ENCODE assay signal across 25 mouse cellular contexts in genomic region chr10:112977586-112977985, GRCm38 (mm10). TPM values are rescaled to one million over a fixed set of nuclear protein-coding genes. Genes with fewer than 3 reads are reported as not detected.
DNase-seq lines count a peak whose midpoint lies in the region; ATAC-seq and TF ChIP-seq lines count a peak whose summit lies in the region.
"Had no signal": no experiment of that assay in that cellular context is flagged by ENCODE, and none has a peak within 500 bp of the region (broad histone marks: within the 10 kb centered on the region; RNA-seq: fewer than 3 reads in every experiment).

No protein-coding gene starts in this region.

- 54% methylated on average over 4 of the region's 4 CpGs for WGBS in heart, embryonic 12.5 days
- 69% methylated on average over 4 of the region's 4 CpGs for WGBS in heart, embryonic 16.5 days
- 50% methylated on average over 4 of the region's 4 CpGs for WGBS in heart, adult 2 months

- no peak overlapping the region for H3K4me3 ChIP-seq in heart, embryonic 12.5 days
- H3K4me3 ChIP-seq in heart, embryonic 16.5 days (ENCODE audit: low read length), result no peak overlapping the region
- no peak overlapping the region for H3K4me3 ChIP-seq in heart, adult 2 months
- H3K4me3 ChIP-seq: forebrain, embryonic 10.5 days; forebrain, embryonic 13.5 days; heart, embryonic 10.5 days; hindbrain, embryonic 12.5 days; hindbrain, embryonic 15.5 days had no signal

- peaks cover 8% of the 10 kb centered on the region for H3K4me1 ChIP-seq in heart, embryonic 12.5 days (replicated peaks)
- no peaks in the 10 kb centered on the region for H3K4me1 ChIP-seq in heart, embryonic 16.5 days (ENCODE audit: control insufficient read depth, insufficient read depth, low read length)
- H3K4me1 ChIP-seq in heart, adult 2 months (ENCODE audit: control insufficient read depth, insufficient read depth, low read length), result no peaks in the 10 kb centered on the region
- H3K4me1 ChIP-seq: forebrain, embryonic 10.5 days; forebrain, embryonic 13.5 days; hindbrain, embryonic 12.5 days; hindbrain, embryonic 15.5 days had no signal

- no peaks in the 10 kb centered on the region for H3K36me3 ChIP-seq in heart, embryonic 12.5 days
- no peaks in the 10 kb centered on the region for H3K36me3 ChIP-seq in heart, embryonic 16.5 days (ENCODE audit: control insufficient read depth, insufficient read depth)
- H3K36me3 ChIP-seq in heart, adult 2 months (ENCODE audit: control insufficient read depth, insufficient read depth, low read length), result no peaks in the 10 kb centered on the region
- H3K36me3 ChIP-seq: forebrain, embryonic 10.5 days; heart, embryonic 10.5 days; hindbrain, embryonic 12.5 days; hindbrain, embryonic 15.5 days had no signal

- ATAC-seq in heart, embryonic 12.5 days (ENCODE audit: insufficient number of reproducible peaks, low FRiP score), result peak; percentile 25; the same call in 1 of the 2 replicates
- ATAC-seq in heart, embryonic 16.5 days (replicated peaks; ENCODE audit: extremely low read depth, insufficient read depth, low FRiP score), result peak; percentile 37; the same call in 1 of the 2 replicates
- ATAC-seq: activated CD4-positive, CD25-positive, alpha-beta regulatory T cell, adult 4 months; CD4-positive, CD25-positive, alpha-beta regulatory T cell, adult 4 months; forebrain, embryonic 13.5 days; forebrain, embryonic 16.5 days; intestine, postnatal 0 days had no signal

- H3K9me3 ChIP-seq in heart, embryonic 12.5 days (replicated peaks), result no peaks in the 10 kb centered on the region
- H3K9me3 ChIP-seq in heart, embryonic 16.5 days (replicated peaks; ENCODE audit: control insufficient read depth, low read length), result no peaks in the 10 kb centered on the region
- H3K9me3 ChIP-seq: forebrain, embryonic 10.5 days; forebrain, embryonic 13.5 days; heart, embryonic 10.5 days; hindbrain, embryonic 12.5 days; hindbrain, embryonic 15.5 days had no signal

- H3K79me2 ChIP-seq in heart, adult 2 months (replicated peaks; ENCODE audit: control insufficient read depth, insufficient read depth, low read length), result no peaks in the 10 kb centered on the region

- no peak overlapping the region for H3K27ac ChIP-seq in heart, embryonic 12.5 days (ENCODE audit: poor library complexity, severe bottlenecking)
- H3K27ac ChIP-seq in heart, embryonic 16.5 days (ENCODE audit: low read length), result no peak overlapping the region
- H3K27ac ChIP-seq in heart, adult 2 months, result no peak overlapping the region
- H3K27ac ChIP-seq: forebrain, embryonic 10.5 days; forebrain, embryonic 13.5 days; heart, embryonic 10.5 days; hindbrain, embryonic 12.5 days; hindbrain, embryonic 15.5 days had no signal

- H3K4me2 ChIP-seq in heart, embryonic 12.5 days, result no peak overlapping the region
- H3K4me2 ChIP-seq in heart, embryonic 16.5 days (ENCODE audit: low read depth, low read length), result no peak overlapping the region
- H3K4me2 ChIP-seq: forebrain, embryonic 13.5 days; hindbrain, embryonic 12.5 days; hindbrain, embryonic 15.5 days had no signal

- no peak for TF ChIP-seq EP300 in heart, adult 2 months (IDR thresholded peaks at IDR 0.05; ENCODE audit: insufficient read depth, low read depth, low read length)

- intact Hi-C loops in heart, adult 2 months (cut with DNase I), result no loop called here

- no peaks in the 10 kb centered on the region for H3K27me3 ChIP-seq in heart, embryonic 12.5 days (replicated peaks)
- no peaks in the 10 kb centered on the region for H3K27me3 ChIP-seq in heart, embryonic 16.5 days (ENCODE audit: control insufficient read depth, insufficient read depth, low read length)
- H3K27me3 ChIP-seq in heart, adult 2 months (ENCODE audit: control insufficient read depth, insufficient read depth, low read length), result no peaks in the 10 kb centered on the region
- H3K27me3 ChIP-seq: forebrain, embryonic 13.5 days; hindbrain, embryonic 12.5 days; hindbrain, embryonic 15.5 days had no signal

- no peak for TF ChIP-seq POLR2A in heart, adult 2 months (IDR thresholded peaks at IDR 0.05; ENCODE audit: insufficient read depth, low read depth, low read length)

- TF ChIP-seq CTCF in heart, adult 2 months (IDR thresholded peaks at IDR 0.05), result no peak

- no peak for DNase-seq in heart, adult 11 months
- DNase-seq in heart, adult 2 months, result no peak
- DNase-seq in 3T3-L1 (ENCODE audit: low read depth, low spot score), result peak; percentile 60
- no peak for DNase-seq in kidney, adult 18-20 months
- DNase-seq: adrenal gland, adult 8-10 months; adrenal gland, postnatal 25 days; B cell, adult 2 months; cerebellum, adult 11-12 months; cerebellum, adult 8-10 months; cerebellum, postnatal 10 days; cerebellum, postnatal 36 days; gastrocnemius, postnatal 10 days; gastrocnemius, postnatal 36 days; kidney, adult 8-10 months had no signal

- H3K9ac ChIP-seq in heart, embryonic 12.5 days, result no peak overlapping the region
- H3K9ac ChIP-seq in heart, embryonic 16.5 days (ENCODE audit: low read length), result no peak overlapping the region
- no peak overlapping the region for H3K9ac ChIP-seq in heart, adult 2 months (ENCODE audit: low read depth, low read length)
- H3K9ac ChIP-seq: forebrain, embryonic 13.5 days; hindbrain, embryonic 12.5 days; hindbrain, embryonic 15.5 days had no signal

RNA-seq across cellular contexts. Expression of gene Atxn7l3b, which starts 48.8 kb away (rescaled TPM):
- polyA plus RNA-seq in heart, embryonic 12.5 days (2016; fragmentation: Nextera tagmentation; extraction: Ambion mirVana), result 139 and 144 TPM in 2 replicates
- polyA plus RNA-seq in heart, embryonic 16.5 days (2015; fragmentation: Nextera tagmentation; extraction: Ambion mirVana), result 100 and 112 TPM in 2 replicates
- total RNA-seq in heart, adult 2 months (2021), result 10 to 100 TPM; 24.5 to 24.7 TPM
- 10.4 and 17.2 TPM in 2 replicates for polyA plus RNA-seq in heart, adult 2 months (2012; rRNA removed)
